Mouse (Mus musculus) pancreas, adult 10 weeks (tissue): Measurements from ENCODE around the gene Lgals2. TPM values are rescaled to one million over a fixed set of nuclear protein-coding genes. Genes with fewer than 3 reads are reported as not detected.

Experiments
- polyA plus RNA-seq: library from polyadenylated mRNA; stranded (reverse); fragments of 350-450 nt; fragmentation: Illumina TruSeq; extraction: RNeasy Lipid Tissue Mini Kit (QIAGEN cat#74804); gene quantifications from one replicate; pipeline ENCODE4 v1.2.3, GENCODE M21; 2015; ENCODE audit warnings: low read depth, low replicate concordance; ENCODE audit not compliant: insufficient read depth

Gene Lgals2
- polyA plus RNA-seq, result 2.3 TPM

DNA sequence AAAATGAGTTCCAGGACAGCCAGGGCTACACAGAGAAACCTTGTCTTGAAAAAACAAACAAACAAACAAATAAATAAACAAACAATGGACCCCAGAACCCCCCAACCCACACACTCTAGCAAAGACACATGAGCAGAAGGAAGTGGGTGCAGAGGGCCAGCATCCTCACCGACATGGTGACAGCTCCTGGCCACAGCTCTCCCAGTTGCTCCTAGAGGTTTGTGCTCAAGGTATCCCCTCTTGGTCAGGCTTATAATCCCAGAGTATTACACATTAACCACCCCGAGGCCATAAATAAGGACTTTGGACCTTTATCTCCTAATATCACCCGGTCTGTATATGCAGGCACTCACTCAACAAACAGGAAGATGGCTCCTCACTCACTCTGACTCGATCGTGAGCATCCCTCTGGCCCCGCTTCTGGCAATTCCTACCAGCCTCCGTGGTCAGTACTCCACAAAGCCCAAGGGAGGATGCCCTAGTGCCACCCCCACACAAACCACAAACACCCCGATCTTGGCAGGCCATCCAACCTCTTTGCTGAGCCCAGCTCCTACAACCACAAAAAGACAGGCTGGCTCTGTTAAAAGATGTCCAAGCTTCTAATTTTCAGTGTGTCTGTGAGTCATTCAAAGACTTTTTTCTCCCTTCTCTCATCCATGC, at the start of gene Lgals2:
TSS of gene Lgals2 (minus strand) at position 227 of the 663 bp plus-strand sequence.

GRCm38 (mm10) chr15:78899740-78900584, 44.6 kb upstream of the Lgals2 start, which contains the start of gene Sh3bp1:
TSS of gene Sh3bp1 (plus strand) at chr15:78899768.

DNA sequence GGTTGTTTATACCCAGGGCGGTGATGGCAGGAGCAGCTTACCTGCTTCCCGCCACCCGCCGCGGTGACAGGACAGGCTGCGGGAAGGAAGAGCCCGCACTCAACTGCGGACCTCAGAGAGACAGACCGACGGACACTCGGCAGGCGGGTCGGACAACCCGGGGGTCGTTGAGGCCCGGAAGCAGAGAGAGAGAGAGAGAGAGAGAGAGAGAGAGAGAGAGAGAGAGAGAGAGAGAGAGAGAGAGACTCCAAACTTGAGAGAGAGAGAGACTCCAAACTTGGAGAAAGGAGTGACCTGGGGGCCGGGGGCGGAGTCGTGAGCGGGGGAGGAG, 44.0 kb upstream of the Lgals2 start, which contains the start of gene Gm49510:
TSS of gene Gm49510 (plus strand) at position 259 of the 331 bp plus-strand sequence.

DNA sequence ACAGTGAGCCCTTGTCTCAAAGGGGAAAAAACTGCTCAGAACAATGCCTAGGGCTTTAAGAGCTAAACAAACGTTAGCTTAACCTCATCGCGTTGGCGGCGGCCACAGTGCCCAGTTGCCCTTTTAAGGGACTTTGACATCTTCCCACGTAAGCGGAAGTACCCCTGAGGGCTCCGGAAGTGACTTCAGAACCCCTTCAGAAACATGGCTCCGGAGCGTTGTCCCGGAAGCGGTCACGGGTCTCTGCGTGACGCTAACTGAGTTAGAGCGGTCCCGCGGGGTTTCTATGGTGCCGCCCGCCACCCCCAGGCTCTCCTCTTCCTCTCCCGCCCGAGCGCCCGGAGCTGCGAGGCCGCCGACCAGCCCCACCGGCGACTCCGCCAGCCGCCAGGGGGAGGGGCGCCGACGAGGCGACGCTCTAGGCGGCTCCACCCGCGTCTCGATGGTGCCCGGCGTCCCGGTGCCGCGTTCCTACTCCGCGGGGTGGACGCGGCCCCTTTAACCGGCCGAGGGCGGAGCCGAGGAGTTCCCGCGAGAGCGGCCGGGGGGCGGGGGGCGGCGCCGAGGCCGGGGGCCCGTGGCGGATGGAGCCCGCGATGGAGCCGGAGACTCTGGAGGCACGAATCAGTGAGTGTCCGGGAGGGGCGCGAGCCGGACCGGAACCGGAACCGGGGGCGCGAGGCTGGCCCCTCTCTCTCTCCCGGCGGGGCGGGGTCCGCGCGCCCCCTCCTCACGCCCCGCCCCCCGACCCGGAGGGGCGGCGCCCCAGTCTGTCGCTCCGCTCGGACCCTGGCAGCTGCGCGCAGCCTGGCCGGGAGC, 21.9 kb upstream of the Lgals2 start, which contains the start of gene Gga1:
TSS of gene Gga1 (plus strand) at position 200 of the 819 bp plus-strand sequence.

DNA sequence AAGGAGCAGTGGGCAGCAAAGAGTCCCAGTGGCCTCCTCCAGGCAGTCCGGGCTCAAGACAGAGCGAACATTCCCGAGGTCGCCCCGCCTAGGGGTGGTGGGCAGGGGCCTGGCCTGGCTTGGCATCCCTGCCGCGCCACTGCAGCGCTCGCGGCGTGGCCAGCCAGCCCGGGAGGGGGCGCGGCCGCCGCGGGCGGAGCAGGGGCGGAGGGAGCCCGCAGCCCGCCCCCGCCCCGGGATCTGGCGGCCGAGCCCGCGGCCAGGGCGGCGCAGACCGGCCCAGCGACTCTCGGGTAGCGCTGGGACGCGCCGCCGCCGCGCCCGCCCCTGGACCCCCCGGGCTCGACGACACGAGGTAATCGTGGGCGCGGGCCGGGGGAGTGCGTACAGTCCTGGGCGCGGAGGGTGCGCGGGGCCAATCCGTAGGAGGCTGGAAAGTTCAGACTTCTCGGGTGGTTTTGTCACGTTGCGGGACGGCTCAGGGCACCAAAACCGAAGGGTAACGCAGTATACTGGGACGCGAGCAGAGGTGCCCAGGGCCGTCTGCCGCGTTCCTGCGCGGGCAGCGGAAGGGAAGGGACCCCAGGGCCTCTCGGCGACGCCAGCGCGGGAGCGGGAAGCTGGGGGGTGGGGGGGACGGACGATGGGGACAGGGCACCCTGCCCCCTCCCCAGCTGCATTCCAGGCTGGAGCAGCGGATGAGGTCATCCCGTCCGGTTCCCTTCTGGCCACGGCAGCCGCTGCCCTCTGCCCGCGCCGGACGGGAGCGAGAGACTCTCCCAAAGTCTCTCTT, 12.8 kb downstream of the Lgals2 start, which contains the start of gene Cdc42ep1:
TSS of gene Cdc42ep1 (plus strand) at position 254 of the 793 bp plus-strand sequence.

GRCm38 (mm10) chr15:78802776-78803391, 52.4 kb downstream of the Lgals2 start, which contains the start of gene Card10:
TSS of gene Card10 (minus strand) at chr15:78803042.

Other genes starting within 250 kb of the Lgals2 start
- not detected for gene Elfn2, start 136.8 kb downstream of the Lgals2 start, polyA plus RNA-seq
- gene Mfng, start 82.1 kb downstream of the Lgals2 start, polyA plus RNA-seq, result 5.7 TPM
- 11.2 TPM for gene Card10, start 52.5 kb downstream of the Lgals2 start, polyA plus RNA-seq
- gene Cdc42ep1, start 12.9 kb downstream of the Lgals2 start, polyA plus RNA-seq, result 26.1 TPM
- gene Gga1, start 21.7 kb upstream of the Lgals2 start, polyA plus RNA-seq, result 14.9 TPM
- gene Gm49510, start 44.1 kb upstream of the Lgals2 start, polyA plus RNA-seq, result not detected
- gene Sh3bp1, start 44.2 kb upstream of the Lgals2 start, polyA plus RNA-seq, result 4.2 TPM
- 0.81 TPM for gene Pdxp, start 58.4 kb upstream of the Lgals2 start, polyA plus RNA-seq
- 163 TPM for gene Lgals1, start 71.2 kb upstream of the Lgals2 start, polyA plus RNA-seq
- 14.1 TPM for gene Nol12, start 79.4 kb upstream of the Lgals2 start, polyA plus RNA-seq
- gene Triobp, start 92.2 kb upstream of the Lgals2 start, polyA plus RNA-seq, result 12.3 TPM
- gene H1f0, start 172.9 kb upstream of the Lgals2 start, polyA plus RNA-seq, result 47.5 TPM
- gene Galr3, start 186.4 kb upstream of the Lgals2 start, polyA plus RNA-seq, result 1.4 TPM
- gene Ankrd54, start 207.4 kb upstream of the Lgals2 start, polyA plus RNA-seq, result 9.9 TPM
- 26.9 TPM for gene Eif3l, start 219.7 kb upstream of the Lgals2 start, polyA plus RNA-seq